Mouse (Mus musculus): ENCODE measurements around the gene Hmgcl. TPM values are rescaled to one million over a fixed set of nuclear protein-coding genes. Genes with fewer than 3 reads are reported as not detected.
"Not testable (repeated sequence)": the region's sequence is repeated elsewhere in the genome, so short reads cannot be mapped to it uniquely, and the experiment has no call there.

The Hmgcl gene
- polyA plus RNA-seq, 1 experiment: 10.2 TPM

DNA sequence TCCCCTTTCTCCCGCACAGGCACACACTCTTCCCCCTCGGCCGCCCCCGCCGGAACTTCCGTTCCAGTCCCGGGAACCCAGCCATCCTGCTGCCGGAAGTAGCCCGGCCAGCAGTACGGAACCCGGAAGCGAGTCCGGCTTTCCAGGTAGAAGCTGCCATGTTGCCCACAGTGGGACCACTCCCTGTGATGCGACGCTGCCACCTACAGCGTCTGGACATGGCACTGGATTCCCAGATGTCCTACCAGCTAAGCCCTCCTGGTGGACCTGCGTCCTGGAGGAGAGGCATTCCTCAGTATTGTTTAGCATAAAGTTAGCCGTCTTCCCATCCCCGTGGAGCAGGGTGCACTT is 26.3 kb downstream of the Hmgcl start, which contains the start of gene Lypla2:
Gene Lypla2, minus strand, starts transcription at position 71 of the 351 bp plus-strand sequence.
- peaks cover 3% of the 10 kb centered on the region; the same call in 1 of the 2 replicates for H3K36me3 ChIP-seq (ENCODE audit: control insufficient read depth, insufficient read depth, low read length)
- TF ChIP-seq CTCF (IDR thresholded peaks at IDR 0.05; ENCODE audit: control insufficient read depth, insufficient read depth, insufficient replicate concordance, low read depth, low read length) (no peak), POLR2A (IDR thresholded peaks at IDR 0.05; ENCODE audit: control insufficient read depth, low read depth, low read length) (peak; percentile 66)
- no peaks in the 10 kb centered on the region for H3K27me3 ChIP-seq (ENCODE audit: control insufficient read depth, insufficient read depth, low read length)

GRCm38 (mm10) chr4:135972911-135973811 is 26.9 kb downstream of the Hmgcl start:
- Histone ChIP-seq H3K27me3 (ENCODE audit: control insufficient read depth, insufficient read depth, low read length) (no peaks in the 10 kb centered on the region), H3K27ac (ENCODE audit: control insufficient read depth, insufficient read depth, low read depth, low read length) (no peak overlapping the region), H3K4me1 (ENCODE audit: control insufficient read depth, insufficient read depth, low read length) (peaks cover 7% of the 10 kb centered on the region), H3K36me3 (ENCODE audit: control insufficient read depth, insufficient read depth, low read length) (peaks cover 3% of the 10 kb centered on the region; the same call in 1 of the 2 replicates), H3K4me3 (ENCODE audit: control insufficient read depth, low read depth, low read length) (peak overlapping the region; percentile 90)
- TF ChIP-seq POLR2A (IDR thresholded peaks at IDR 0.05; ENCODE audit: control insufficient read depth, low read depth, low read length) (no peak), CTCF (IDR thresholded peaks at IDR 0.05; ENCODE audit: control insufficient read depth, insufficient read depth, insufficient replicate concordance, low read depth, low read length) (no peak)

More for the DNA sequence above, 26.3 kb downstream of the Hmgcl start, which contains the start of gene Lypla2:
- Histone ChIP-seq H3K4me1 (ENCODE audit: control insufficient read depth, insufficient read depth, low read length) (peaks cover 7% of the 10 kb centered on the region), H3K4me3 (ENCODE audit: control insufficient read depth, low read depth, low read length) (peak within 1 kb of the TSS; percentile 90), H3K27ac (ENCODE audit: control insufficient read depth, insufficient read depth, low read depth, low read length) (no peak within 1 kb of the TSS)

DNA sequence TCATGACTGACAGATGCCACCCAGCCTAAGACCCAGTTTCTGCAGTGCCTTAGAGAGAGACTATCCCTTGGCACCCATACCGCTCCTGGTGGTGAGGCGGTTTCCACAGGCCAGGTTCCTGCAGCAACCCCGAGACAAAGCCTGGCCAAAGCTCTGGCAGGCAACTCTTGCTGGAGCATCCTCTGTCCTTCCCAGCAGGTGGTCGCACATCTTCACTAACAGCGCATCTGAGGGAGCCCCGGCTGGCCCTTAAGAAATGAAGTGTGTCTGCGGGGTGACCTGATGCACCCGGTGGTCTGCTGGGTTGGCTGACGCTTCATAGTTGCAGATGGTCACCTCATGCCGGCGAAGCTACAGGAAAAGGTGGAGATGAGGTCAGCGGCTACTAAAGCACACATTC is 29.9 kb downstream of the Hmgcl start:
- no peak overlapping the region for H3K4me3 ChIP-seq (ENCODE audit: control insufficient read depth, low read depth, low read length)

GRCm38 (mm10) chr4:135980223-135980622 is 34.0 kb downstream of the Hmgcl start:
- not testable (repeated sequence) for H3K27ac ChIP-seq (ENCODE audit: control insufficient read depth, insufficient read depth, low read depth, low read length); H3K4me1 ChIP-seq (ENCODE audit: control insufficient read depth, insufficient read depth, low read length); H3K36me3 ChIP-seq (ENCODE audit: control insufficient read depth, insufficient read depth, low read length); H3K27me3 ChIP-seq (ENCODE audit: control insufficient read depth, insufficient read depth, low read length); H3K4me3 ChIP-seq (ENCODE audit: control insufficient read depth, low read depth, low read length)

More for the DNA sequence above, 29.9 kb downstream of the Hmgcl start:
- Histone ChIP-seq H3K27ac (ENCODE audit: control insufficient read depth, insufficient read depth, low read depth, low read length) (no peak overlapping the region), H3K27me3 (ENCODE audit: control insufficient read depth, insufficient read depth, low read length) (no peaks in the 10 kb centered on the region), H3K36me3 (ENCODE audit: control insufficient read depth, insufficient read depth, low read length) (peaks cover 3% of the 10 kb centered on the region; the same call in 1 of the 2 replicates), H3K4me1 (ENCODE audit: control insufficient read depth, insufficient read depth, low read length) (peaks cover 7% of the 10 kb centered on the region)
- no peak for TF ChIP-seq POLR2A (IDR thresholded peaks at IDR 0.05; ENCODE audit: control insufficient read depth, low read depth, low read length)
- TF ChIP-seq CTCF (IDR thresholded peaks at IDR 0.05; ENCODE audit: control insufficient read depth, insufficient read depth, insufficient replicate concordance, low read depth, low read length): no peak

- no peak overlapping the region for H3K4me3 ChIP-seq (ENCODE audit: control insufficient read depth, low read depth, low read length)
- peaks cover 3% of the 10 kb centered on the region; the same call in 1 of the 2 replicates for H3K36me3 ChIP-seq (ENCODE audit: control insufficient read depth, insufficient read depth, low read length)
- TF ChIP-seq CTCF (IDR thresholded peaks at IDR 0.05; ENCODE audit: control insufficient read depth, insufficient read depth, insufficient replicate concordance, low read depth, low read length) (no peak), POLR2A (IDR thresholded peaks at IDR 0.05; ENCODE audit: control insufficient read depth, low read depth, low read length) (no peak)
- H3K27ac ChIP-seq (ENCODE audit: control insufficient read depth, insufficient read depth, low read depth, low read length): no peak overlapping the region
- H3K27me3 ChIP-seq (ENCODE audit: control insufficient read depth, insufficient read depth, low read length): no peaks in the 10 kb centered on the region
- peaks cover 6% of the 10 kb centered on the region for H3K4me1 ChIP-seq (ENCODE audit: control insufficient read depth, insufficient read depth, low read length)
Observed at GRCm38 (mm10) chr4:135981524-135982063, 35.3 kb downstream of the Hmgcl start.

DNA sequence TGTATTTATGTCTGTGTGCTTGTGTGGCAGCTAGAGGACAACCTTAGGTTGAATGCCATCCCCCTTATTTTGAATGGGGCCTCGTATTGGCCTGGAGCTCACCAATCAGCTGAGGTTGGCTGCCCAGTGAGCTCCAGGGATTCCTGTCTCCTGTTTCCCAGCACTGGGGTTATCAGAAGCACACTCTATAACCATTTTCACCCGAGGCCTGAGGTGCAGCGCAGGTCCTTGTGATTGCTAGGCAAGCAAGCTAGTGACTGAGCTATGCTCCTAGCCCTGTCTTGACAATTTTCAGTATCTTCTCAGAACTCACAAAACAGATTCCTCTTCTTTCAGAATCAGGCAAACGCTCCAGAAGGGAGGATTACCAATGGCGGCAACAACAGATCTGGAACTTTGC is 38.3 kb downstream of the Hmgcl start:
- TF ChIP-seq CTCF (IDR thresholded peaks at IDR 0.05; ENCODE audit: control insufficient read depth, insufficient read depth, insufficient replicate concordance, low read depth, low read length): no peak
- TF ChIP-seq POLR2A (IDR thresholded peaks at IDR 0.05; ENCODE audit: control insufficient read depth, low read depth, low read length): no peak

DNA sequence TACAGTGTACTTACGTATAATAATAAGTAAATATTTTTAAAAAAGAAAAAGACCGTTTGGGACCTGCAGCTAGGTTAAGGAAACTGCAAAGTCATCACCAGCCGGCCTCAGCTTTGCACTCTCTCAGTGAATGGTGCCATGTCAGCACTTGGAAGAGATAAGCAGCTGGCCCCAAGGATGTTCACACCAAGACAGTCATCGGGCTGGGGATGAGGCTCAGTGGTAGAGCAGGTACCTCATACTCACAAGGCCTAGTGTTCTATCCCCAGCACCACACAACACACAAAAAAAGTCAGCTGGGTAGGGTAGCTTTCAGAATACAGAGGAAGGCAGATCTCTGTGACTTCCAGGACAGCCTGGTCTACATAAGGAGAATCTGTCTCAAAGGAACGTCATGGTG is 38.9 kb downstream of the Hmgcl start:
- Histone ChIP-seq H3K4me1 (ENCODE audit: control insufficient read depth, insufficient read depth, low read length) (peaks cover 6% of the 10 kb centered on the region), H3K4me3 (ENCODE audit: control insufficient read depth, low read depth, low read length) (peak overlapping the region; percentile 97), H3K36me3 (ENCODE audit: control insufficient read depth, insufficient read depth, low read length) (peaks cover 3% of the 10 kb centered on the region; the same call in 1 of the 2 replicates), H3K27ac (ENCODE audit: control insufficient read depth, insufficient read depth, low read depth, low read length) (no peak overlapping the region), H3K27me3 (ENCODE audit: control insufficient read depth, insufficient read depth, low read length) (no peaks in the 10 kb centered on the region)
- no peak for TF ChIP-seq POLR2A (IDR thresholded peaks at IDR 0.05; ENCODE audit: control insufficient read depth, low read depth, low read length)
- no peak for TF ChIP-seq CTCF (IDR thresholded peaks at IDR 0.05; ENCODE audit: control insufficient read depth, insufficient read depth, insufficient replicate concordance, low read depth, low read length)

More for the DNA sequence above, 38.3 kb downstream of the Hmgcl start:
- peaks cover 6% of the 10 kb centered on the region for H3K4me1 ChIP-seq (ENCODE audit: control insufficient read depth, insufficient read depth, low read length)
- H3K27ac ChIP-seq (ENCODE audit: control insufficient read depth, insufficient read depth, low read depth, low read length): no peak overlapping the region
- H3K27me3 ChIP-seq (ENCODE audit: control insufficient read depth, insufficient read depth, low read length): no peaks in the 10 kb centered on the region
- peaks cover 3% of the 10 kb centered on the region; the same call in 1 of the 2 replicates for H3K36me3 ChIP-seq (ENCODE audit: control insufficient read depth, insufficient read depth, low read length)
- H3K4me3 ChIP-seq (ENCODE audit: control insufficient read depth, low read depth, low read length): peak overlapping the region; percentile 58

All from testis, adult 2 months (tissue).